Mouse (Mus musculus): ENCODE measurements around the gene Cisd1.
A peak's percentile ranks its signal among the peaks of the same experiment; 100 is the strongest.

DNA sequence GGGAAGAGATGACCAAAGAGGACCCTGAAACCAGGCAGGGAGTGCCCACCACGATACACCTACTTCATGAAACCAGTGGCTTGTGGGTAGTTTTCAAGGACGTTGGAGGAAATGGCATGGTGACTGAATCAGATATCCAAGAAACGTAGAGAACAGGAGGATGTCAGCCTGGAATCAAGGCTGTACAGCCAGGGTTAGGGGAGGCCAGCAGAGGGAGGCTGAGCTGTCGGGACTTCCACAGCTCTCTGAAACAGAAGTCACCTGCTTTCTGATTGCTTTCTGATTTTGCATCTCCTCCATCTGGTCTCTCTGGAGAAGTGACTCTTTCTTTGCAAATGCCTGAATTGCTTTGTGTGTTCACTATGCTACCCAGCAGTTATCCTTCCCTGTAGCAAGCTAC lies 53.0 kb downstream of the Cisd1 start:
- TF ChIP-seq CTCF (conservative IDR thresholded peaks at IDR 0.05 in 1 of 2, IDR thresholded peaks at IDR 0.05 in 1 of 2; ENCODE audit: low read depth in 2 of 2, low read length in 2 of 2), result peak in 1 of 2 experiments; percentile 36; a peak in 2 of 4 replicates
- no peak for TF ChIP-seq MYC (IDR thresholded peaks at IDR 0.05; ENCODE audit: low read depth, low read length)
- TF ChIP-seq USF2 (conservative IDR thresholded peaks at IDR 0.05; ENCODE audit: low read depth, low read length), result no peak

Data from CH12.LX (cell line).